Mouse (Mus musculus): ENCODE results near the gene Palm2.

DNA sequence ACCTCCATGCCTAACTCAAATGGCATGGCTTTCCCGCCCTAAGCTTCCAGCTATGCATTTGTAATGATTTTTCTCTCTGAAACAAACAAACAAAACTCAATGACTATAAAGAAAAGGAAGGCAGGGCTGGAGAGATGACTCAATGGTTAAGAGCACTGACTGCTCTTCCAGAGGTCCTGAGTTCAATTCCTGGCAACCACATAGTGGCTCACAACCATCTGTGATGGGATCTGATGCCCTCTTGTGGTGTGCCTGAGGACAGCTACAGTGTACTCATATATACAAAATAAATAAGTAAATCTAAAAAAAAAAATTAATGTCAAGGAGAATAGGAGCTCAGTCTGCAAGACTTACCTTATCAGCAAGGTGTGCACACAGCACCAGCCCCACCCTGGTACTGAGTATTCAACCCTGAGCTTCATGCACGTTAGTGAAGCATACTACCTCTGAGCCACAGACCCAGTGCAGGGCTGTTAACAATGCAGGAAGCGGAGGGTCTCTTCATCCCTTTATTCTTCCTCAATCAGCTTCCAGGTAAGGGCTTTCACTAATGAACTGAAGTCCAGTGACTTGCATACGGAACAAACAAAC is 12.9 kb downstream of the Palm2 start:
- TF ChIP-seq POLR2A (IDR thresholded peaks at IDR 0.05; ENCODE audit: borderline replicate concordance, extremely low read depth, low read depth, low read length) (no peak), CTCF (IDR thresholded peaks at IDR 0.05; ENCODE audit: insufficient read depth, low read length) (no peak)
